Mouse (Mus musculus) MN1 (cell line): ENCODE measurements around the gene Cacng1.

ENCODE experiments used
- DNase-seq: peaks from one replicate; pipeline ENCODE4 v3.0.0-alpha.2; 2016; ENCODE audit warnings: low spot score

The Cacng1 gene

DNA sequence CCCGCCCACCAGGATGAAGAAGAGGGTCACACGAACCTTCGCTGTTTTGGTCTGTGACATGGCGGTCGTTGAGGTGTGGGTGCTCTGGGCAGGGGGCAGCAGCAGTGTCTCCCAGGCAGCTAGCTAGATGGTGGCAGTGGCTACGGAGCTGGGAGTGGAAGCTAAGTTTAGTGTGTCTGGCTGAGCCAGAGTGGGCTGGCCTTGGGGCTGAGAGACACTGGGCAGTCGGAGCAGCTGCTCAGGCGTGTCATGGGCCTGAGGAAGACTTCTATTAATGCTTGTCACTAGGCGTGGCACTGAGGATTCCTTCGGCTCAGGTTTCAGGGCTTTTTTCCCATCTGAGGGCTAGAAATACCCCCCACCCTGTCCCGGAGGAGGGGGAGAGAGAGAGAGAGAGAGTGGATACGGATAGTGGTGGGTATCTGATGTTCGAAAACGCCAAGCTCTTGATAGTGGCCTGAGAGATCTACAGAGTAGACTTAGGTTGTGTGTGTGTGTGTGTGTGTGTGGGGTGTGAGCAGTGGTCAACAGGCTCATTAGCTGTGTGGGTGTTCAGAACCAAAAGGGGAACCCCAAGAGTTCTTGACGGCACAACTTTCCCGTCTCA, at the start of gene Cacng1:
Gene Cacng1 (minus strand): TSS at position 191 of the 607 bp plus-strand sequence.
- no peak for DNase-seq

GRCm38 (mm10) chr11:107762688-107763460, 46.6 kb upstream of the Cacng1 start:
- DNase-seq, result peak; percentile 43

- DNase-seq, result no peak
Measured at GRCm38 (mm10) chr11:107761790-107762500, 45.6 kb upstream of the Cacng1 start.

GRCm38 (mm10) chr11:107760001-107760400, 43.7 kb upstream of the Cacng1 start:
- no peak for DNase-seq

DNA sequence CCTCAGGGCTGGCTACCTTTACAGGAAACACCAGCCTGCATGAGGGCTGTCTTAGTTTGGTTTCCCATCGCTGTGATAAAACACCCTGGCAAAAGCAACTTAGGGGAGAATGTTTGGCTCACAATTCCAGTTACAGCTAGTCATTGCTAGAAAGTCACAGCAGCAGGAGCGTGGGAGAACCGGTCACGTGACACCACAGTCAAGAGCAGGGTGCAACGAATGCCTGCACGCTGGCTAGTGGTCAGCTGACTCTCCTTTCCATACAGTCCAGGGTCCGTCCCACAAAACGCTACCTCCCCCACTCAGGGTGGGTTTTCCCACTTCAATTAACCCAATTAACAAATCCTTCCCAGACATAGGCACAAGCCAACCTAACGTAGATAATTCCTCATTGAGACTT, 43.2 kb upstream of the Cacng1 start:
- no peak for DNase-seq

DNA sequence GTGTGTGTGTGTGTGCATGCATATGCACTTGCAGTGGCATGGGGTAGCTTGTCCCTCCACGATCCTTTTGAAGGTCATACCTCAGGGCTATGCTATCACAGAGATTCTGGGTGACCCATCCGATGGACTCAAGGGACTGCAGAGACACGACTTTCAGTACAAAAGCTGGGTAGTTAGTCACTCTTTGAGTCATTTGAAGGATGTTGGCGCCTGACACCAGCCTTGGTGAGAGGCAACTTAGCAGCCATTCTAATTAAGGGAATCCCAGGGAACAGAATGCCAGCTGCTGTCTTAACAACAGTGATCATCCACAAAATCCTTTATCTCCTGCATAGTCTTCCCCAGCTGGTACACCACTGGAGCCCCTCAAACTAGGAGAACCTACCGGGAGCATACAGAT, 32.8 kb upstream of the Cacng1 start:
- no peak for DNase-seq

GRCm38 (mm10) chr11:107748243-107749035, 32.1 kb upstream of the Cacng1 start:
- no peak for DNase-seq

- no peak for DNase-seq
Measured at GRCm38 (mm10) chr11:107743100-107743499, 26.8 kb upstream of the Cacng1 start.

DNA sequence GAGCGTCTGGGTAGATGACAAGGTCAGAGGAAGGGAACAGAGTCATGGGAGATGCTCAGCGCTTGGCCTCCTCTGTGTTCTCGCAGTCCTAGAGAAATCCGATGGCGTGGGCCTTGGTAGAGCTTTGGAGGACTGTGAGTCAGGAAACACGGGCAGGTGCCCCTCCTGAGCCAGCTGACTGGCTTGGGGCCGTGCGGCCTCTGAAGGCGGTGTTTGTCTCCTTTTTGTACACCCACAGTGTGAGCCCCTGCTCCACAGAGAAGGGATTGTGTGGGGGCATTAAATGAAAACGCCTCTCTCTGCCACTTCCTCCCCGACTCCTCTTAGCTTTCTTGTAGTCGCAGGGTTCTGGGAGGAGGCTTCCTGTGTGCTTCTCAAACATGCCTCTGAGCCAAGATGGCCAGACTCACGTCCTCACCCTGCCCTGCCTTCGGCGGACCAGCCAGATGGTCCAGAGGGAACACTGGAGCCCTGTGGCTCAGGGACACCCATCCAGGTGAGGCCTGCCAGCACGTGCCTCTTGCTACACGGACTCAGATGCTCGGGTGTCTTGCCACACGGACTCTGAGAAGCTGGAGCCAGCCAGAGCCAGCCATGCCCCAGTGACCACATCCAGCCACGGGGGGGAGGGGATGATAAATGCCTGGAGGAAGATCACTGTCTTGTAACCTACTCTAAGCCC, 22.2 kb upstream of the Cacng1 start:
- no peak for DNase-seq

- no peak for DNase-seq
Measured at GRCm38 (mm10) chr11:107737886-107738285, 21.6 kb upstream of the Cacng1 start.

DNA sequence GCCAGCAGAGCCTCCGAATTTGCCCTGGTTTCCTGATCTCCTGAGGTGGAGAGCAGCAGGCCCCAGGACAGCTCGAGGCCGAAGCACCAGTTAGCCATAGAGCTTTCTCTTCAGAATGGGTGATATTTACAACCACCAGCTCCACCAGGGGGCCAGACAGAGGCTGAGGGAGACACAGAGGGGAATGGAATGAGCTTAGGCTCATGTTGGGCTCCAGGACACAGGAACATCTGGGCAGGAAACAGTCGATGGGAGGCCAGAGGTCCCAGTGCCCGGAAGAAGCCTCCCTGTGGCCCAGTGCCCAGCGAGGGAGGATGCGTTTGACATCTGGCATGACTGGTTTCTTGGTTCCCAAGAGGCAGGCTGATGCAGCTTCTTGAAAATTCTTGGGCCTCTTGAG, 17.8 kb upstream of the Cacng1 start:
- DNase-seq, result peak; percentile 66

DNA sequence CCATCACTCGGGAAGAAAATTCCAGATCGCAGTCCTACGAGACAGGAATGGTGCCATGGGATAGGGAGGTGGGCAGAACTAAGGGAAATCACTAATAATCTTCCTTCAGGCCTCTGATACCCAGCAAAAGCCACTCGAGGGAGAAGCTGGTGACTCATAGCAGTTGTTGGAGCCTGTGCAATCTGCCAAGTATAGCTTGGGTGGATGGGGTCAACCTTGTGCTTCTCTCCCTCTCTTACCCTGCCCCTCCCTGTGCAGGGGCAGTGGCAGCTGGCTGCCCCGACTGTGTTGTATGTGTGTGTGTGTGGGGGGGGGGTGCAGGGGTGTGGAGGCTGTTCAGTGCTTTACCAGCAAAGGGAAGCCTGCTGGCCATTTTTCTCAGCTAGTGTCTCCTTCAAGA, 15.2 kb upstream of the Cacng1 start:
- DNase-seq, result peak; percentile 25

DNA sequence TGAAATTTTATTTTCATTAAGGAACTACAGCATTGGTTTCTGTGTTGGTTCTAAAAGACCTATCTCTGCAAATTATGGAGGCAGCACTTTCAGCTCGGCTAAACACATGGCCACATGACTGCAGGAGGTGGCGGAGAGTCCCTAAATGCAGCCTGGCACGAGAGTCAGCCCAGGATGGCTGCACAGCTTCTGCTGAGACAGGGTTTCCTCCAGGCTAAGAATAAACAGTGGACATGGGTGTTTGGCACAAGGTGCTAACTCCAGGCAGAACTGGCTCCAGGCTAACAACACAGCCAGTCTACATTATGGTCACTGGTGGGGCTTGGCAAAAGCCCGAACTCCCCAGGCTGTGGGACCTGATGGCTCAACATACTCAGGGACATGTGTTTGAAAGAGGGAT, 14.6 kb upstream of the Cacng1 start:
- no peak for DNase-seq

- DNase-seq, result no peak
Measured at GRCm38 (mm10) chr11:107729141-107729540, 12.8 kb upstream of the Cacng1 start.

GRCm38 (mm10) chr11:107728073-107728863, 11.9 kb upstream of the Cacng1 start:
- DNase-seq, result peak; percentile 33

- DNase-seq, result no peak
Measured at GRCm38 (mm10) chr11:107724603-107725002, 8.3 kb upstream of the Cacng1 start.

- DNase-seq, result no peak
Measured at GRCm38 (mm10) chr11:107721057-107721456, 4.7 kb upstream of the Cacng1 start.

DNA sequence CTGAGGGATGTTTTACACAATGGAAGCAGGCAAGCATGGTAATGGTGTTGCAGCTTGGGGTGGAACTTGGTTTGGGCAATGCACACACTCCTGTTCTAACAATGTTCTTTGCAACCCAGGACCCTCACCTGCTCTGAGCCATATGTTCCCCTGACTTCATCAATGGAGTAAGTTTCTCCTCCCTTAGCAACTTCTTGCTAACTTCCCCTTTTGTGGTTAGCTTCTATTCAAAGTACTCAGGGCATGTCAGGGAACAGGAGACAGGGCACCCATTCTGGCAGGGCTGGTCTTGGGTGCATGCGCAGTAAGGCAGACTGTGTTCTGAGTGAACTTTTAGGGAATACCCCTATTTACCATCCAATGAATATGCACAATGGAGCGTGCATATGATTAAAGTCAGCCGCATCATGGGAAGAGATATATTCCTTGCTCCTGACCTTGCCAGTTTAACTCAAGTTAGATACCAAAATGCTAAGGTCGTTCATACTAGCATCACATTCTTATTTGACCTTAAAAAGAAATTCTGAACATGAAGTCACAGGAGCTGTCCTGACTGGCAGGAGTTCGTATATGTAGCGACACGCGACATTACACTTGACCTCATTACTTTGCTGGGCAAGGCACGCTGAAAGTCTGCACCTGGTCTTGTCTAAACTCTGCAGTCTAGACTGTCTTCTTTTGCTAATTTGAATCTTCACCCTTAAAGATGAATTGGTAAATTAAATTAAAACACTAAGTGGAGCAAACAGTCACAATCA, 4.1 kb upstream of the Cacng1 start:
- no peak for DNase-seq

DNA sequence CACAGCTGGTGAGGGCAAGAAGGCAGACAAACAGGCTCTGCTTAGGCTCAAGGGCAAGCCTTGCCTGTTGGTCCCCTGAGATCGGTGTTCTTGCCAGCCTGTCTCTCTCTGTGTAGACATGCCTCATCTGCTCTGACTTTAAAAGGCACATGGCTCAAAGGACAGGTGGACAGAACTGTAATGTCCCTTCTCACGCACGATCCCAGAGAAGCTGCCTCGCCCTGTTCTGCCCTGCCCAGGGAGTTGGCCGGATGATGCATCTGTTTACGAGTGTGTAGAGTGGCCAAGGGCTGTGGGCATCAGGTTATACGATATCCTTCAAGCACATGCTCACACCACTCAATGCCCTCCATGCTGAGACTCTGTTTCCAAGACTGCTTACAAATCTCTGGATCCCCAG, 2.0 kb downstream of the Cacng1 start:
- no peak for DNase-seq

- DNase-seq, result no peak
Measured at GRCm38 (mm10) chr11:107710379-107710778, 5.9 kb downstream of the Cacng1 start.
